Mouse (Mus musculus) kidney, embryonic 14.5 days (tissue): ENCODE measurements at regions not wholly inside any gene's neighbourhood (a gene's known extent, or its start where the extent isn't known, plus 50 kb on each side); places are given as distances from the start of the nearest gene placed in this dataset.
A peak's percentile ranks its signal among the peaks of the same experiment; 100 is the strongest.

Source experiments
- ATAC-seq: fragments of 200-750 bp; cut with Nextera tagmentation; 2 replicates; pipeline ENCODE4 v1.8.0; 2017; ENCODE audit warnings: moderate number of reproducible peaks, mild to moderate bottlenecking, moderate TSS enrichment, moderate library complexity; ENCODE audit not compliant: low FRiP score, low TSS enrichment
- H3K27ac ChIP-seq: fragments of 300-500 bp; sonication (generic); 2 replicates; pipeline ENCODE4 v1.5.1; 2014; ENCODE audit warnings: low read depth, mild to moderate bottlenecking, low read length, moderate library complexity, mixed read lengths
- H3K27me3 ChIP-seq: fragments of 300-500 bp; sonication (generic); 2 replicates; pipeline ENCODE4 v1.6.1; 2014; ENCODE audit warnings: mild to moderate bottlenecking, low read length; ENCODE audit not compliant: control insufficient read depth, insufficient read depth
- H3K36me3 ChIP-seq: fragments of 300-500 bp; sonication (generic); 2 replicates; pipeline ENCODE4 v1.6.1; 2014; ENCODE audit warnings: low read length, mixed read lengths; ENCODE audit not compliant: control insufficient read depth, insufficient read depth
- H3K4me1 ChIP-seq: fragments of 300-500 bp; sonication (generic); 2 replicates; pipeline ENCODE4 v1.6.1; 2014; ENCODE audit warnings: low read length, mixed read lengths; ENCODE audit not compliant: control insufficient read depth, insufficient read depth
- H3K4me2 ChIP-seq: fragments of 300-500 bp; sonication (generic); replicated peaks from 2 replicates; pipeline ENCODE4 v1.6.1; 2014; ENCODE audit warnings: low read depth, mild to moderate bottlenecking, low read length
- H3K4me3 ChIP-seq: fragments of 300-500 bp; sonication (generic); 2 replicates; pipeline ENCODE4 v1.5.1; 2014; ENCODE audit warnings: mild to moderate bottlenecking, low read length
- H3K9ac ChIP-seq: fragments of 300-500 bp; sonication (generic); 2 replicates; pipeline ENCODE4 v1.6.1; 2014; ENCODE audit warnings: low read depth, mild to moderate bottlenecking, low read length, moderate library complexity
- H3K9me3 ChIP-seq: fragments of 300-500 bp; sonication (generic); 2 replicates; pipeline ENCODE4 v1.6.1; 2016; ENCODE audit warnings: low read length; ENCODE audit not compliant: control insufficient read depth
- WGBS: fragments of 180-500 bp; shearing (Covaris S2); extraction: QIAGEN DNeasy Blood & Tissue Kit; methylation state at CpG from one replicate; pipeline ENCODE4 v1.1.7; 2014; 5-methylcytosine and 5-hydroxymethylcytosine counted together

DNA sequence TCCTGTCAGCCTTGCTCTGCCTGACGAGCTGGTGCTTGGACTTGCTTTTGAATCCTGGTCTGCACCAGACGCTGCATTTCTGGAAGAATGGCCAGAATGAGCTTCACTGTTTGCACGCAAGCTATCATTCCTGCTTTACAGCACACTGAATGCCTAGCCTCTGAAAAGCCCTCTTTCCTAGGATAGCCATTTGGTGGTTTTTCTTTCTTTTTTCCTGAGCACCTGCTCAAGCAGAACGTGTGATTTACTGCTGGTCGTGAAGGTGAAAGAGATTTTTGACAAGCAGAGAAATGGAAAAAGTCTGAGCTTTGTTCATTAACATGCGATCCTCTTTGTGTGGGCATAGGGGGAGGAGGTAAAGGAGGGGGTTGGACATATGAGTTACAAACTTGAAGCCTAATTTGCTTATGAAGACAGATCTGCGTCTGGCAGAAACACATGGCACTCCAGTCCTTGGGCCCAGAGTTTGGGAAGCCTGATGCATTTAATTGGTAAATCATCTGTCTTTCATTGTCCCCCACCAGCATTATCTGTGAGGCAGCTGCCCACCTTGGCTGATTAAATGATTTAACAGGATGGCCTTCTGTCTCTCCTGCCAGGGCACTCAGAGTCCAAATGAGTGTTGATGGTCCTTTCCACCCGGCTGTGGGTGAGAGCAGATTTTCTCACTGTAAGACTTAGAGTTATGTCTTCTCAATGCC is 457.1 kb upstream of the Plxna2 start:
- Histone ChIP-seq H3K9ac (no peak overlapping the region), H3K27ac (no peak overlapping the region), H3K4me1 (no peaks in the 10 kb centered on the region), H3K27me3 (no peaks in the 10 kb centered on the region), H3K9me3 (no peaks in the 10 kb centered on the region), H3K36me3 (no peaks in the 10 kb centered on the region), H3K4me2 (no peak overlapping the region), H3K4me3 (no peak overlapping the region)
- WGBS = 36% methylated on average over 8 of the region's 8 CpGs
- ATAC-seq = peak; percentile 68; the same call in 1 of the 2 replicates

DNA sequence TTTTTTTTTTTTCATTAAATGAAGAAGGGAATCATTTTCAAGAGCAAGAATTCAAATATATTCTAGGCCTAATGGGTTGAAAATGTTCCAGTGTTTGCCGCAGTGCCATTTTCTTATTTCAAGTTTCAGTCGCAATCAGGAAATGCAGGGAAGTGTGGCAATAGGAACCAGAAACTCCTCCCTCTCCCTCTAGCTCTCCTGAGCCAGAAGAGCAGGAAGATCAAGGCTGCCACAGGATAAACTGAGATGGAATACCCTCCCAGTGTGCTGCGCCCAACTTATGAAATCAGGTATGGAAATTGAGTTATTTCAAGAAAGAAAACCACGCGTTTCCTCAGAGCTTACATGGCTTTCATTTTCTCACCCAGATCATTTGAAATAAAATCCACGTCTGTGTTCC is 460.8 kb upstream of the Plxna2 start:
- H3K9ac ChIP-seq = no peak overlapping the region
- 91% methylated on average over 6 of the region's 6 CpGs for WGBS
- no peaks in the 10 kb centered on the region for H3K9me3 ChIP-seq
- no peak overlapping the region for H3K27ac ChIP-seq
- H3K36me3 ChIP-seq = no peaks in the 10 kb centered on the region
- no peaks in the 10 kb centered on the region for H3K27me3 ChIP-seq
- no peak overlapping the region for H3K4me3 ChIP-seq
- H3K4me1 ChIP-seq = no peaks in the 10 kb centered on the region
- ATAC-seq = no peak
- no peak overlapping the region for H3K4me2 ChIP-seq

DNA sequence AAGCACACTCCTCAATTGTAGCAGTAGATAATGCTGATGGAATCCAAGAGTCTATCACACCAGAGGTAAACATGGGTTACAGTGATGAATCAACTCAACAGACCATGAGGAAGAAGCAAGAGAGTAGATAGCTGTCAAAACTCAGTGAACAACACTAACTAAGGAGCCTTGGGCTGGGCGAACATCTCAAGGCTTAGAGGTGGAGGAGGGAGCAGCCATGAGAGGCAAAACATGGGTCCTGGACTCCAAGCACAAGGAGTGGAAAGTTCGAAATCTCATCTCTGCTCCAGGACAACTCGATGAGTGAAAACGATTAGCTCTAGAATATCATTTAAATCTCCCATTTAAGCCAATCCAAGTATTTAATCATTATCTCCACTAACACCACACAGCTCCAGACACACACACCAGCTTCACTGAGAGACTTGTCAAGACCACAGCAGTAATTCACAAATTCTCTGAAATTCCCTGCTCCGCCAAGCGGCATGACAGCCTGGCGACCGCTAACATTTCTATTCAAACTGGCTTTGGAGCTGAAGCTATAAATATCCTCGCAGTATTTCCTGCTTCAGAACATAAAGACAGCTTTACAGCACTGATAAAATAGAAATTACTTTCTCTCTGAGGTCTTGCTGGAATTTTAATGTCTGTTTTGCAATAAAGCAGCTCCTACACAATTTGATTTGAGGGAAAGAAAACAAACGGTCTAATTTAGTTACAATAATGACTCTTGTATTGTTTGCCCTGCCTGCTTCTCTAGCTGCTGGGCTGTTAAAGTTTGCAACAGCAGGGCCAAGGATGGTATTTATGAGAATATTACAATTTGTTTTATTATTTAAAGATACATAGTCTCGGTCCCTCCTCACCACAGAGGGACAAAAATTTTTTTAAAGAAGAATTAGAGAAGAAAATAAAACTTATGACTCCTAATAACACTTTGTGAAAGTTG is 469.3 kb upstream of the Plxna2 start:
- Histone ChIP-seq H3K9me3 (no peaks in the 10 kb centered on the region), H3K27ac (peak overlapping the region; percentile 60; the same call in 1 of the 2 replicates)
- peak; percentile 89 for ATAC-seq

DNA sequence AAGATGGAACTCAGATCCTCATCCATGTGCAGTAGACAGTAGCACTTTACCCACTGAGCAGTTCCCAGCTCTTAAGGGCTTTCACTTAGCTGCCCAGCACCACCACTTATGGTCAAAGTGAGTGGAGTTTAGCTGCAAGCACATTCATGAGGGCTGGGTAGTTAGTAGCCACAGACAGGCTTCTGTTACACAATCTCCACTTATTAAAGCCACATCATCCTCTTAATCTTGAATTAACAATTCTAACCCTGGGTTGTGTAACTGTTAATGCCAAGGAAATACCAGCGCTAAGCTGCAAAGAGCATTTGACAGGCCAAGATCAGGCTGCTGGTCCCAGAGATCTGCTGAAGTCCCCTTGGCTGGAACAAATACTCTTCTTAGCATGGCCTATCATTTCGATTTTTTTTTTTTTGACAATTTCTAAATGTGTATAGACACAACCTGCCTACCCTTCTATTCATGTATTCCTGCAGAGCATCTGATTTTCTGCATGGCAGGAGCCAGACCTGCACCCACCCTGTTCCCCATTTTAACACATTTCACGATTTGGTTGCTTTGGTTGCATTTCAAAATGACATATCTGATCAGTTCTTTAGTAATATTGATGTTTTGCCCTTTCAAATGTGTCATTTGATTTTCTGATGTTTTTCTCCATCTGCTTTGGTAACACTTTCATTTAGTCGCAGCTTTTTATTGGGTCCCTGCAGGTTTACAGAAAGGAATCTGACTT is 500.2 kb upstream of the Plxna2 start:
- Histone ChIP-seq H3K4me2 (no peak overlapping the region), H3K9ac (no peak overlapping the region), H3K4me3 (no peak overlapping the region), H3K27ac (no peak overlapping the region), H3K4me1 (no peaks in the 10 kb centered on the region), H3K27me3 (no peaks in the 10 kb centered on the region), H3K9me3 (no peaks in the 10 kb centered on the region), H3K36me3 (no peaks in the 10 kb centered on the region)
- WGBS = 85% methylated on average over 4 of the region's 4 CpGs
- ATAC-seq = no peak

More for the DNA sequence above, 469.3 kb upstream of the Plxna2 start:
- Histone ChIP-seq H3K36me3 (no peaks in the 10 kb centered on the region), H3K27me3 (no peaks in the 10 kb centered on the region), H3K4me1 (0 out of 2 replicates have a peak, but pooled peaks cover 6% of the 10 kb centered on the region), H3K4me2 (no peak overlapping the region), H3K9ac (no peak overlapping the region), H3K4me3 (no peak overlapping the region)
- 26% methylated on average over 11 of the region's 11 CpGs for WGBS

DNA sequence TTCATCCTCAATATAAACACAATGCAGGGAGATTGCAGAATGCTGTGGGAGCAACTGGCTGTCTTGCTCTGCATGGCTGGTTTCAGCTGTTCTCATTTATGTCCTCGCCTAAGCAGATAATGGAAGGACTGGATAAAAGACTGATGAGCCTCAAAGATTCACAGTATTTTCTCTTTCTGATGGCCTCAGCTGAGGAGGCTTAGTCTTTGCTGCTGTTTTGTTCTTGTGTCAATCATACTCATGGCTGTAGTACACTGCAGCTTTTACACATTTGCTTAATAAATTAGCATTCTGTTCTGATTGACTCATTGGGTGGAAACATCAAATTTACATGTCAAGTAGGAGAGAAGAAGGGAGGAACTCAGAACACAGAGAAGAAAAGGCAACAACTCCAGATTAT is 503.6 kb upstream of the Plxna2 start:
- 61% methylated on average over 1 of the region's 1 CpGs for WGBS
- H3K9me3 ChIP-seq = no peaks in the 10 kb centered on the region
- no peak overlapping the region for H3K27ac ChIP-seq
- H3K4me3 ChIP-seq = no peak overlapping the region
- H3K36me3 ChIP-seq = no peaks in the 10 kb centered on the region
- H3K27me3 ChIP-seq = no peaks in the 10 kb centered on the region
- 0 out of 2 replicates have a peak, but pooled peaks cover 2% of the 10 kb centered on the region for H3K4me1 ChIP-seq
- H3K9ac ChIP-seq = no peak overlapping the region
- no peak for ATAC-seq
- no peak overlapping the region for H3K4me2 ChIP-seq

DNA sequence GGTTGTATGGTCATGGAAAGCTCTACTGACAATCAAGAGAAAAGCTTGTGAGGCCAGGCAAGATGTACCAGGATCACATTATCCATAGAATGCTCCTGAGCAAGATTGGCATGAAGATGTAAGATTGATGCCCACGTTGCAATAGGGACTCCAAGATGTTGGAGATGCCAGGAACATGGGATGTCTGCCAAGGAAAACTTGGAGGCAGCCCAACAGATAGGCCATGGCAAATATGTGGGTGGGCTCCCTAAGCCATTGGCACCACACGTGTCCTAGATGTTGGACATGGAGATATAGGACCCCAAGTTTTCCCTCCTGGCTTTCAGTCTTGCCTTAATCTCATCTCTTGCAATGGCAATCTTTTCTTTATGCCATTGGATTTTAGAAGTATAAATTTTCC is 506.1 kb upstream of the Plxna2 start:
- Histone ChIP-seq H3K9me3 (no peaks in the 10 kb centered on the region), H3K27ac (no peak overlapping the region), H3K36me3 (no peaks in the 10 kb centered on the region), H3K9ac (no peak overlapping the region), H3K27me3 (no peaks in the 10 kb centered on the region), H3K4me3 (no peak overlapping the region), H3K4me1 (peaks cover 12% of the 10 kb centered on the region; the same call in 1 of the 2 replicates), H3K4me2 (no peak overlapping the region)
- no peak for ATAC-seq
- 96% methylated on average over 2 of the region's 2 CpGs for WGBS

DNA sequence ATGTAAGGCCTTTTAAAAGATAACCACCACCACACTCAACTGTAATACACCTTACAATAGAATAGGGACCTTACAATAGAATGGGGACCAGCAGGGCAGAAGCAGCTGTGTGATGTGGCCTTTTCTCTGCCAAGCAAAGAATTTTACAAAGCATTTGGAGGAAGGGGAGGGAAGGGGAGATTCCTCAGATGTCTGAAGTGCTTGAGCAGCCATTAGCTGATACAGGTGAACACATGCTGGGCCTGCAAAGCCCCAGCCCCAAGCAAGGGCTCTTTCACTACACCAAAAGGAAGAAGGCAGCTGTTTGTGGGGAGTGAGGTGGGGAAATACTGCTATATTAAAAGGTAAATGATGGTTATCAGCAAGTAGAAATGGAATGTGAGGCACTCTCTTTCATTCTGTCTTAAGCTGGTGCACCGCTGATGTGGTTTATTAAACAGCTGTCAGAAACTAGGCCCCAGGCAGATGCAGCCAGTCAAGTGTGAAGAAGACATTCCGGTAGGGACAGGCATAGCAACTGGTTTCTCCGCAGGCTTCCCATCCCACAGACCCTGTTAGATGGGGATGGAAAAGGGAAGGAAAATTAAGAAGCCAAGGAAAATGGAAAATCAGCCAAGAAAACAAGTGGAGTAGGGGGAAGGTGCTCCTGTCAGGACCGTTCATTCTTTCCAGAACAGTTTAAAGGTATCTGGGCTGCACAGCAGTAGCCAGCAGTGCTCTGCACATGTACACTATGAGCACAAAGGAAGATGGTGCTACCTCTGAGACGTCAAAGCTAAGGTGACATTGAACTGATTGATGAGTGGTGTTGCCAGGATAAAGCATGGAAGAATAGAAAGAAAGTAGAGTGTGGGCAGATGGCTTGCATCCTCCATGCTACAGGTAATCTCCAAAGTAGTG is 508.6 kb upstream of the Plxna2 start:
- no peaks in the 10 kb centered on the region for H3K27me3 ChIP-seq
- H3K36me3 ChIP-seq = no peaks in the 10 kb centered on the region
- no peaks in the 10 kb centered on the region for H3K9me3 ChIP-seq
- 47% methylated on average over 5 of the region's 5 CpGs for WGBS
- H3K4me1 ChIP-seq = peaks cover 12% of the 10 kb centered on the region; the same call in 1 of the 2 replicates
- H3K4me3 ChIP-seq = no peak overlapping the region
- peak; percentile 83 for ATAC-seq
- H3K9ac ChIP-seq = no peak overlapping the region
- no peak overlapping the region for H3K4me2 ChIP-seq
- H3K27ac ChIP-seq = no peak overlapping the region

DNA sequence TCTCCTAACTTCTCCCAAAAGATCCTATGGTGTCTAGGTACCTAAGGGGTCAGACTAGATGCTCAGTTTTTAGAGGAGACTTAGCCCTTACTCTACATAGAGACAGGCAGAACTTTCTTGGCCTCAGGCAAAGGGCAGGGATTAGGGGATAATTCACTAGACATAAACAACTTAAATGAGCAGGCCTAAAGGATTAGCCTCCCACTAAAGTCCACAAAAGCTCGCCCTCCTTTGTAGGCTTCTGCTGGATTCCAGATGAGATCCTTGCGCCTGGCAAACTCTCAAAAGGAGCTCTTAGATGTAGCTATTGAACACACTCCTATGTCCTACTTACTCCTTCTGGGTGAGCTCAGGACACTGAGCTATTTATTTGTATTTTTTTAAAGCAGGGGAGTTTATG is 509.9 kb upstream of the Plxna2 start:
- Histone ChIP-seq H3K4me2 (no peak overlapping the region), H3K9ac (no peak overlapping the region), H3K27me3 (no peaks in the 10 kb centered on the region), H3K4me3 (no peak overlapping the region), H3K4me1 (peaks cover 12% of the 10 kb centered on the region; the same call in 1 of the 2 replicates), H3K36me3 (no peaks in the 10 kb centered on the region), H3K9me3 (no peaks in the 10 kb centered on the region), H3K27ac (no peak overlapping the region)
- no peak for ATAC-seq
- WGBS = 53% methylated on average over 2 of the region's 2 CpGs
